Mouse (Mus musculus) kidney, adult 10 weeks (tissue): ENCODE measurements around the gene Vmn1r184. TPM values are rescaled to one million over a fixed set of nuclear protein-coding genes. Genes with fewer than 3 reads are reported as not detected.

Experiments used
- polyA plus RNA-seq: library from polyadenylated mRNA; stranded (reverse); fragments of 350-450 nt; fragmentation: Illumina TruSeq; extraction: RNeasy Lipid Tissue Mini Kit (QIAGEN cat#74804); gene quantifications from one replicate; pipeline ENCODE4 v1.2.3, GENCODE M21; 2014; ENCODE audit warnings: low read depth, low replicate concordance

The Vmn1r184 gene
- polyA plus RNA-seq, result not detected

GRCm38 (mm10) chr7:26260034-26260433, at the start of gene Vmn1r184:
TSS of gene Vmn1r184 (plus strand) at chr7:26260334.

GRCm38 (mm10) chr7:26306926-26307325, 46.8 kb downstream of the Vmn1r184 start, which contains the start of gene Cyp2a4:
TSS of gene Cyp2a4 (plus strand) at chr7:26307169.

Other genes with a start within 250 kb of the Vmn1r184 start
- gene Cyp2b13, start 198.8 kb upstream of the Vmn1r184 start, polyA plus RNA-seq, result not detected
- not detected for gene Cyp2b9, start 86.9 kb upstream of the Vmn1r184 start, polyA plus RNA-seq
- 144 TPM for gene Cyp2a4, start 46.8 kb downstream of the Vmn1r184 start, polyA plus RNA-seq
- not detected for gene Nlrp9c, start 143.4 kb downstream of the Vmn1r184 start, polyA plus RNA-seq
- gene Nlrp4a, start 174.8 kb downstream of the Vmn1r184 start, polyA plus RNA-seq, result not detected